Mouse (Mus musculus) spleen, postnatal 0 days (tissue): ENCODE results near the gene Gm21693. TPM values are rescaled to one million over a fixed set of nuclear protein-coding genes. Genes with fewer than 3 reads are reported as not detected.

ENCODE experiments used
- polyA plus RNA-seq: library from polyadenylated mRNA; unstranded; fragments of >200 nt; fragmentation: Nextera tagmentation; extraction: Ambion mirVana; gene quantifications from 2 replicates; pipeline ENCODE4 v1.2.1, GENCODE M21; 2015

Gm21693 gene
- polyA plus RNA-seq, result not detected in 2 replicates

DNA sequence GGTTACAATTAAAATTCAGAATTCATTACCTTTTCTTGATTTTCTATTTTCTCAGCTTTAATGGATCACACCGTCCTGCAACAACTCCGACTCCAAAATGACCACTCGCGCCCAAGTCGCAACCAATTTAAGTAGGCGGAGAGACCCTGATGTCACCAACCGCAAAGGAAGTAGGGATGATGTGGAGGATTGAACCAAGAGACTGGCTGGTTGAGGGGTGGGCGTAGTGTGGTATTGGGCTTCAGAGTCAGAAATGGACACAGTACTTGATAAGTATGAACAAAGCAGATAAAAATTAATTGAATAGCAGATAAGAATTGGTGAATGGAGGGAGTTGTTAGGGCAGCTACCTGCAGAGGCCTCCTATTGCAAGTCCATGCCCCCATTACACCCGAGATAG lies at the start of gene Gm21693:
Gene Gm21693 (minus strand): TSS at position 101 of the 400 bp plus-strand sequence.

DNA sequence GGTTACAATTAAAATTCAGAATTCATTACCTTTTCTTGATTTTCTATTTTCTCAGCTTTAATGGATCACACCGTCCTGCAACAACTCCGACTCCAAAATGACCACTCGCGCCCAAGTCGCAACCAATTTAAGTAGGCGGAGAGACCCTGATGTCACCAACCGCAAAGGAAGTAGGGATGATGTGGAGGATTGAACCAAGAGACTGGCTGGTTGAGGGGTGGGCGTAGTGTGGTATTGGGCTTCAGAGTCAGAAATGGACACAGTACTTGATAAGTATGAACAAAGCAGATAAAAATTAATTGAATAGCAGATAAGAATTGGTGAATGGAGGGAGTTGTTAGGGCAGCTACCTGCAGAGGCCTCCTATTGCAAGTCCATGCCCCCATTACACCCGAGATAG lies 38.8 kb downstream of the Gm21693 start, which contains the start of gene Gm21677:
Gene Gm21677 (minus strand): TSS at position 101 of the 400 bp plus-strand sequence.

Other genes with a start within 250 kb of the Gm21693 start
- not detected in 2 replicates for gene Gm21677, start 38.9 kb downstream of the Gm21693 start, polyA plus RNA-seq
- not detected in 2 replicates for gene Gm21704, start 64.8 kb upstream of the Gm21693 start, polyA plus RNA-seq
- gene Gm21708, start 64.8 kb upstream of the Gm21693 start, polyA plus RNA-seq, result not detected in 2 replicates